Mouse (Mus musculus) midbrain, embryonic 16.5 days (tissue): Measurements from ENCODE around the gene Ccdc6. TPM values are rescaled to one million over a fixed set of nuclear protein-coding genes. Genes with fewer than 3 reads are reported as not detected.

Experiments used
- ATAC-seq: fragments of 200-750 bp; cut with Nextera tagmentation; 2 replicates; pipeline ENCODE4 v1.8.0; 2017; ENCODE audit warnings: moderate TSS enrichment
- H3K27ac ChIP-seq: fragments of 300-500 bp; sonication (generic); 2 replicates; pipeline ENCODE4 v1.5.1; 2014; ENCODE audit warnings: mild to moderate bottlenecking, low read length, mixed read lengths
- H3K27me3 ChIP-seq: fragments of 300-500 bp; sonication (generic); 2 replicates; pipeline ENCODE4 v1.6.1; 2014; ENCODE audit warnings: low read depth, low read length, mixed read lengths; ENCODE audit not compliant: control insufficient read depth, insufficient read depth
- H3K36me3 ChIP-seq: fragments of 300-500 bp; sonication (generic); 2 replicates; pipeline ENCODE4 v1.6.1; 2014; ENCODE audit warnings: mild to moderate bottlenecking, low read length, moderate library complexity, mixed read lengths; ENCODE audit not compliant: control insufficient read depth, insufficient read depth
- H3K4me1 ChIP-seq: fragments of 300-500 bp; sonication (generic); 2 replicates; pipeline ENCODE4 v1.6.1; 2014; ENCODE audit warnings: mild to moderate bottlenecking, low read length, mixed read lengths; ENCODE audit not compliant: control insufficient read depth, insufficient read depth
- H3K4me2 ChIP-seq: fragments of 300-500 bp; sonication (generic); 2 replicates; pipeline ENCODE4 v1.6.1; 2014; ENCODE audit warnings: mild to moderate bottlenecking, low read length, mixed read lengths
- H3K4me3 ChIP-seq: fragments of 300-500 bp; sonication (generic); 2 replicates; pipeline ENCODE4 v1.5.1; 2014; ENCODE audit warnings: low read depth, mild to moderate bottlenecking, low read length, moderate library complexity, mixed read lengths
- H3K9ac ChIP-seq: fragments of 300-500 bp; sonication (generic); 2 replicates; pipeline ENCODE4 v1.6.1; 2014; ENCODE audit warnings: low read depth, low read length, mixed read lengths
- H3K9me3 ChIP-seq: fragments of 300-500 bp; sonication (generic); replicated peaks from 2 replicates; pipeline ENCODE4 v1.6.1; 2014; ENCODE audit warnings: mild to moderate bottlenecking, low read length, mixed read lengths; ENCODE audit not compliant: control insufficient read depth, poor library complexity, severe bottlenecking
- WGBS: fragments of 180-500 bp; shearing (Covaris S2); extraction: QIAGEN DNeasy Blood & Tissue Kit; methylation state at CpG from one replicate; pipeline ENCODE4 v1.1.7; 2014; 5-methylcytosine and 5-hydroxymethylcytosine counted together
- polyA plus RNA-seq: library from polyadenylated mRNA; unstranded; fragments of >200 nt; fragmentation: Nextera tagmentation; extraction: Ambion mirVana; gene quantifications from 2 replicates; pipeline ENCODE4 v1.2.1, GENCODE M21; 2015

Ccdc6 gene
- polyA plus RNA-seq, 1 experiment from 2014 or later: 26.1 TPM

DNA sequence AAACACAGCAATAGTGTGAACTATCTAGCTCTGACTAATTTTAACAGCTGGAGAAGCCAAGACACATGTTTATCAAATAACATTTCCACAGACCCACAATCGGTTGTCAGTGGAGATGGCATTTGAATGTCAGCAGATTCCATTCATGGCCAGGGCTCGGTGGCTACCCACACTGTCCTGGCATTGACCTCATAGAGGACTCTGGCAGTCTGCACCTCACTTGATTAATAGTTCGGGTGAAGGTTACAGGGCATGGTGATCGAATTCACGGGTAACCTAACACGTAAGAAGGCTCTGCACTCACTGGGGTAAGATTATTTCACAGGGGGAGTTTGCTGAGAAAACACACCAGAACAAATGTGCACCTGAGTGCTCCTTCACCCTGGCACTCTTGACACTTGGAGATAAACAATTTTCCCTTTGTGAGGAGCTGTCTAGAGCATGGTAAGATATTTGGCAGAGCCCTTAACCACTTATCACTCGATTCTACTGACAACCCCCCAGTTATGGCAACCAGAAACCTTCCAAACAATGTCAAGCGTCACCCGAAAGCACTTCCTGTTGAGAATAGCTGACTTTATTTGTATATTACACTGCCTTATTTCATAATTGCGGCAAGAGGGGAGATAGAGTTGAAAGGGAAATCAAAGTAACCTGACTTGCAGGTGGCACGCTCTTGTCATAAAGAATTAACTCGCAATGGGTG, 11.5 kb upstream of the Ccdc6 start:
- no peak for ATAC-seq
- Histone ChIP-seq H3K9ac (no peak overlapping the region), H3K36me3 (no peaks in the 10 kb centered on the region), H3K4me2 (no peak overlapping the region), H3K27ac (no peak overlapping the region), H3K27me3 (no peaks in the 10 kb centered on the region), H3K9me3 (0 out of 2 replicates have a peak, but pooled peaks cover 2% of the 10 kb centered on the region), H3K4me3 (no peak overlapping the region), H3K4me1 (no peaks in the 10 kb centered on the region)
- 86% methylated on average over 12 of the region's 12 CpGs for WGBS

DNA sequence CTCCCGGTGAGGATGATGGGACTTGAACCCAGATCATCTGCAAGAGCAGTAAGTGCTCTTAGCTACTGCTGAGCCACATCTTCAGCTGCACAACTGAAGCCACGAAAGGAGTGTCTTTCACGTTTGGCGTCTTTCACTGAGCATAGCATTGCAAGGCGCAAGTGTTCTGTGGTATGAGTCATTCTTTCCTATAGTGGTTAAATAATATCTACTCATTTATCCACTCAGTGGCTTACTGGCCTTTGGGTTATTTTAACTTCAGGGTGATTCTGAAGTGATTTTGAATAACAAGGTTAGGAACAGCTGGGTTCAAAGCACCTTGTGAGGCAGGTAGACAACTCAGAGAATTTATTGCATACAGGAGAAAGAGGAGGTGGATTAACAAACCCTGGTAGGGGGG, 8.1 kb upstream of the Ccdc6 start:
- Histone ChIP-seq H3K4me1 (0 out of 2 replicates have a peak, but pooled peaks cover 2% of the 10 kb centered on the region), H3K4me2 (no peak overlapping the region), H3K36me3 (no peaks in the 10 kb centered on the region), H3K27ac (no peak overlapping the region), H3K27me3 (no peaks in the 10 kb centered on the region), H3K4me3 (no peak overlapping the region), H3K9ac (no peak overlapping the region), H3K9me3 (0 out of 2 replicates have a peak, but pooled peaks cover 2% of the 10 kb centered on the region)
- 93% methylated on average over 5 of the region's 5 CpGs for WGBS
- ATAC-seq: no peak

DNA sequence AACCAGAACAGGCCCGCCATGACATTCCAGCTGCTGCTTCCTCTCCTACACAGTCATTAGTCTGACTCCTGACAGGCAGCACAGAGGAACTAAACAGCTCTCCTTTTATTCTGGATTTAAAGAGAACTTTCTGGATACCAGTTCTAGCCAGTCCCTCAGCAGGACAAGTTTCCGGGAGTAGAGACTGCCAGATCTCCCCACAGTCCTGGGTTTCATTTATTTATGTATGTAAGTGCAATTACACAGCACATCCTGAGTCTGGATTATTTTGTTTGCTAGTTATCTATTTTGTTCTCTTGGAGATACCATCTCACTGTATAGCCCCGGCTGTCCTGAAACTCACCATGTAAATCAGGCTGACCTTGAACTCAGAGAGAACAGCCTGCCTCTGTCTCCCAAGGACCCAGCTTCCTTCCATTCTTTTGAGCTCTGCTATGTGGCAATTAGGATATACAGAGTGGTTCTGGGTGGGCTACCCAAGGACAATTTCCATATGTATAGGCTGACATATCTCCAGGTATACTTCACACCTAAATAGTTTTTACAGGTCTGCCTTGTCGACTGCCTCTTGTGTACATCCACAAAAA, 5.0 kb upstream of the Ccdc6 start:
- Histone ChIP-seq H3K36me3 (no peaks in the 10 kb centered on the region), H3K4me2 (no peak overlapping the region), H3K4me1 (peaks cover 18% of the 10 kb centered on the region), H3K9ac (no peak overlapping the region), H3K4me3 (no peak overlapping the region), H3K27me3 (no peaks in the 10 kb centered on the region), H3K27ac (no peak overlapping the region), H3K9me3 (0 out of 2 replicates have a peak, but pooled peaks cover 2% of the 10 kb centered on the region)
- 89% methylated on average over 4 of the region's 4 CpGs for WGBS
- no peak for ATAC-seq

DNA sequence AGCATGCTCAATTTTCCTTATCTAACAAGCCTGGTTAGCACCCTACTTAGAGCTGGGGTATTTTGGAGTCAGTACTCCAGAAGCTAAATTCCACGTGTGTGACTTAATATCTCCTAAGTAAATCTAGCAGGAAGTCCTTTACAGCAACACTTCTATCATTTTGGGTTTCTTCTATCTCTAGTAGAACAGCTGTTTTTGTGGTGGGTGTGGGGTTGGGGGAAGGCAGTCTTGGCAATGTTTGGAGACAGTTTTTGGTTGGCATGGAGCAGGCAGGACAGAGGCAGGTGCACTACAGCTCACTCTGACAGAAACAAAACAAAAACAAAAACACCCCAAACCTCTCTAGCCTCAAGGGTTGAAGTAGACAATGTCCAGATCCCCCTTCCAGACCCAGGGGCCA, 3.1 kb upstream of the Ccdc6 start:
- WGBS: 66% methylated on average over 1 of the region's 1 CpGs
- H3K9ac ChIP-seq: no peak overlapping the region
- ATAC-seq: no peak
- H3K27ac ChIP-seq: no peak overlapping the region
- H3K4me3 ChIP-seq: no peak overlapping the region
- no peaks in the 10 kb centered on the region for H3K36me3 ChIP-seq
- H3K4me1 ChIP-seq: peaks cover 21% of the 10 kb centered on the region
- H3K9me3 ChIP-seq: no peaks in the 10 kb centered on the region
- H3K4me2 ChIP-seq: no peak overlapping the region
- H3K27me3 ChIP-seq: no peaks in the 10 kb centered on the region

DNA sequence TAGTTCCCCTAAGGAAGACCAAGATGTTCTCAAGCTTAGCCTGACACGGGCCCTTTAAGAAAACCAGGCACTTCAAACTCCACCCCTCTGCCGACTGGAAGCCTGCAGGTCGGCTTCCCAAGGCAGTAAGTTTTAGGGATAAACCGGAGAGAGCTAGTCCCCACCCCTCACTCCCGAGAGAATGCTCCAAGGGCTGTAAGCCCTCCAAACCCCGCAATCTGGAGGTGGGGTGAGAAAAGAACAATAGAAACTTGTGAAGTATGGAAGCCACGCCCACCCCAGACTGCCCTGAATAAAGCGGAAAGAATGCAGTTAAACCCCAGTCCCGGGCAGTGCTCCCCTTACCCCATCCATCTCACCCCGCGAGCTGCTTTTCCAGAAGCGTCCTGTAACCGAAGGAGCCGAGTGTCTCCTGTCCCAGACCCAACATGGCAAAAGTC, 1.9 kb upstream of the Ccdc6 start:
- ATAC-seq: no peak
- peak overlapping the region; percentile 51 for H3K9ac ChIP-seq
- no peaks in the 10 kb centered on the region for H3K36me3 ChIP-seq
- H3K4me2 ChIP-seq: peak overlapping the region; percentile 82
- H3K9me3 ChIP-seq: no peaks in the 10 kb centered on the region
- peak overlapping the region; percentile 54 for H3K4me3 ChIP-seq
- under 1% methylated on average over 14 of the region's 14 CpGs for WGBS
- peaks cover 34% of the 10 kb centered on the region for H3K4me1 ChIP-seq
- no peak overlapping the region for H3K27ac ChIP-seq
- no peaks in the 10 kb centered on the region for H3K27me3 ChIP-seq

DNA sequence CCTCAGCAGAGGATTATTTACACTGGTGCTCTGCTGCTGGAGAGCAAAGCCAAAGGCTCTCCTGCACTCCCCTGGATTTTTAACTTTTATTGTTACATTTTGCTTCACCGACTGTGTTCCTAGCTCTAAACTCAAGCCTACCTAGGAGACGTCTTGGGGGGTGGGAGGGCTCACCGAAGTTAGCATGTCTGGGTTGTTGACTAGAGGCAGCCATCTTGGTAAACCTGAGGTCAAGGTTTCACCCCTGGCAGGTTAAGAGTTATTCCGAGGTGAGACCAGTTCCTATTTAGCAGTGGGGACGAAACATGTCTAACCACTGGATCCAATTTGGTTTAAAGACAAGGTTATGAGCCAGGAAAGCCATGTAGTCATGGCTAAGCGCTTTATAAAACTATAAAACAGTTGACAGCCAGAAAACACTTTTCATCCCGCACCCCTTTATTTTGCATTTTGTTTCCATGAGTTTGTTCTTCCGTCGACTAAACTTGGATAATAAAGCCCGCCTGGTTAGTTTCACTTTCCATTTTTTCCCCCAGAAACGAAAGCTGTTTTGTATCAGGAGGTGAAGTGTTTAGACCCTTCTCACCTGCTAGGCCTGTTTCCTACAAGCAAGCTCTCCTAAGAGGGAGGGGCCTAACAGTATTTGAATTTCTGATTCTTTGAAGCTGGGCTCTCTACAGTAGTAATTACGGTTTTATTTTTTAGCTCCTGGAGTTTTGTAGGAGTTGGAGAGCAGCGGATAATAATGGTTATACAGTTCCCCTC, 1.2 kb upstream of the Ccdc6 start:
- H3K9me3 ChIP-seq: no peaks in the 10 kb centered on the region
- H3K4me1 ChIP-seq: peaks cover 34% of the 10 kb centered on the region
- no peak overlapping the region for H3K27ac ChIP-seq
- H3K27me3 ChIP-seq: no peaks in the 10 kb centered on the region
- no peak overlapping the region for H3K9ac ChIP-seq
- no peaks in the 10 kb centered on the region for H3K36me3 ChIP-seq
- no peak for ATAC-seq
- 21% methylated on average over 13 of the region's 13 CpGs for WGBS
- peak overlapping the region; percentile 54 for H3K4me3 ChIP-seq
- peak overlapping the region; percentile 89 for H3K4me2 ChIP-seq

DNA sequence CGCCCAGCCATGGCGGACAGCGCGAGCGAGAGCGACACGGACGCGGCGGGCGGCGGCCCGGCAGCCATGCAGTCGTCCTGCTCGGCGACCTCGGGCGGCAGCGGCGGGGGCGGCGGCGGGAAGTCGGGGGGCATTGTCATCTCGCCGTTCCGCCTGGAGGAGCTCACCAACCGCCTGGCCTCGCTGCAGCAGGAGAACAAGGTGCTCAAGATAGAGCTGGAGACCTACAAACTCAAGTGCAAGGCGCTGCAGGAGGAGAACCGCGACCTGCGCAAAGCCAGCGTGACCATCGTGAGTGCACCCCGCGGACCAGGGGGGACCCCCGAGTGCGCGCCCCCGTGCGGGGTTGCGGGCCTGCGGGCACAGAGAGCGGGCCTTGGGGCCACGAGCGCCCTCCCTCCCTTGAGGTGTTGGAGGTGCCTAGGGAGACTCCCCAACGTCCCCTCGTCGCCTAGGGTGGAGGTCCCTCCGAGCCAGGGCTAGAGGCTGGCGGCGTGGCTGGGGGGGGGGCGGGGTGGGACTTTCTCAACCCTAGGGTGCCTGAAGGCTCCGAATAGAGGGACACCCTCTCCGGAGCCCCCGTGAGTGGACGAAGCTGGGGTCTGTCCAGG, 475 bp downstream of the Ccdc6 start:
- peak; percentile 27 for ATAC-seq
- H3K4me2 ChIP-seq: peak overlapping the region; percentile 72
- H3K27me3 ChIP-seq: no peaks in the 10 kb centered on the region
- H3K36me3 ChIP-seq: no peaks in the 10 kb centered on the region
- peak overlapping the region; percentile 67 for H3K4me3 ChIP-seq
- peak overlapping the region; percentile 81 for H3K9ac ChIP-seq
- WGBS: 0% methylated on average over 38 of the region's 58 CpGs
- H3K9me3 ChIP-seq: no peaks in the 10 kb centered on the region
- peak overlapping the region; percentile 90 for H3K27ac ChIP-seq
- H3K4me1 ChIP-seq: peaks cover 34% of the 10 kb centered on the region

DNA sequence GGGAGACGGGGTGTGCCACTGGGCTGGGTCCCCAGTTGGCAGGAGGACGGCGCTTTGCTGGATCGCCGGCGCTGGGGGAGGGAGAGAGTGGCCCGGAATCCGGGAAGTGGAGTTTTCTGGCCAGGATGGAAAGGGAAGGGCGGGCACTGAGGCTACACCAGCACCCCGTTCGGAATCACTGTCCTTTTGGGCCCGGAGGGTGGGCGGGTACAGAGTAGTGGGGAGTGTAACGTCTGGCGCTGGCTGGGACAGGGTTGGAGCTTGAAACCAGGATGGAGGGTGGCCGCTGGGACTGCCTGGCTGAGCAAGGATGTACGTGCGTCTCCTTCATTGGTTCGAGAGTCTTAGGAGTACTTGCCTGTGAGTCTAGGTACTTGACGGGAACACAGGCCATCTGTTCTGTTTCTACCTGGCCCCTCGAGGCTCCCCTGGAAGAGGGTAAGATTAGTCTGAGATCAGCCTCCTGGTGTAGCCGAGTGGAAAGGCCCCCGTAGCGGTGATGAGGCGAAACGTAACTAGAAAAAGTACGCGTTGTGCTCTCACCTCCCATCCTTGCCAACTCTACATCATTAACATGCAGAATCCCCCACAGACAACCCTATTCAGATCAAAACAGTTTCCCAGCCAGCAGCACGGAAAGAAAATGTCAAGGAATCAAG, 1.1 kb downstream of the Ccdc6 start:
- Histone ChIP-seq H3K4me2 (peak overlapping the region; percentile 72), H3K27ac (peak overlapping the region; percentile 90), H3K4me1 (peaks cover 34% of the 10 kb centered on the region), H3K27me3 (no peaks in the 10 kb centered on the region), H3K36me3 (0 out of 2 replicates have a peak, but pooled peaks cover under 1% of the 10 kb centered on the region), H3K9me3 (no peaks in the 10 kb centered on the region), H3K4me3 (peak overlapping the region; percentile 67), H3K9ac (peak overlapping the region; percentile 81)
- under 1% methylated on average over 29 of the region's 29 CpGs for WGBS
- peak; percentile 43 for ATAC-seq
